Mouse (Mus musculus) spleen, adult 2 months (tissue): ENCODE data around the gene Klhl26. TPM values are rescaled to one million over a fixed set of nuclear protein-coding genes. Genes with fewer than 3 reads are reported as not detected.

Source experiments
- DNase-seq, 2 experiments: peaks; one replicate each; pipeline versions ENCODE4 v3.0.0 to v3.0.0-alpha.2; 2012 to 2021; ENCODE audit warnings: low spot score in 2 of 2, low read depth in 1 of 2
- H3K27ac ChIP-seq: fragments of 200-500 bp; 2 replicates; pipeline ENCODE4 v1.5.1; 2012; ENCODE audit warnings: low read length, inconsistent platforms; ENCODE audit not compliant: insufficient read depth
- H3K27me3 ChIP-seq: fragments of 200-500 bp; 2 replicates; pipeline ENCODE4 v1.6.1; 2012; ENCODE audit warnings: mild to moderate bottlenecking, moderate library complexity, low read length, inconsistent platforms; ENCODE audit not compliant: control insufficient read depth, insufficient read depth
- H3K36me3 ChIP-seq: fragments of 200-500 bp; 2 replicates; pipeline ENCODE4 v1.6.1; 2012; ENCODE audit warnings: mild to moderate bottlenecking, low read length, inconsistent platforms; ENCODE audit not compliant: control insufficient read depth, insufficient read depth
- H3K4me1 ChIP-seq: fragments of 200-500 bp; 2 replicates; pipeline ENCODE4 v1.6.1; 2011; ENCODE audit warnings: inconsistent platforms; ENCODE audit not compliant: control insufficient read depth, insufficient read depth, insufficient read length
- H3K4me3 ChIP-seq: fragments of 200-500 bp; 2 replicates; pipeline ENCODE4 v1.5.1; 2011; ENCODE audit warnings: mild to moderate bottlenecking, inconsistent platforms; ENCODE audit not compliant: insufficient read depth, insufficient read length; ENCODE audit errors: extremely low read depth
- CTCF ChIP-seq: fragments of 200-500 bp; IDR thresholded peaks from 2 replicates; pipeline ENCODE4 v1.5.1; 2011; ENCODE audit warnings: mild to moderate bottlenecking, inconsistent platforms; ENCODE audit not compliant: insufficient read depth, insufficient read length, insufficient replicate concordance; ENCODE audit errors: extremely low read depth
- POLR2A ChIP-seq: fragments of 200-500 bp; IDR thresholded peaks from 2 replicates; pipeline ENCODE4 v1.6.1; 2011; ENCODE audit warnings: low read depth, low read length, inconsistent platforms
- WGBS: fragments of 180-500 bp; shearing (Covaris S2); methylation state at CpG from one replicate; pipeline ENCODE4 v1.1.7; 2018; 5-methylcytosine and 5-hydroxymethylcytosine counted together
- polyA plus RNA-seq: library from polyadenylated mRNA; depleted of rRNA; stranded (reverse); fragments of >200 nt; gene quantifications from 2 replicates; pipeline ENCODE4 v1.2.3, GENCODE M21; 2012

Gene Klhl26
- polyA plus RNA-seq, 1 experiment, result 21.8 TPM

GRCm38 (mm10) chr8:70447639-70448420 is 28.9 kb downstream of the Klhl26 start:
- 72% methylated on average over 19 of the region's 19 CpGs for WGBS
- H3K27me3 ChIP-seq, result no peaks in the 10 kb centered on the region
- no peak for DNase-seq
- H3K27ac ChIP-seq, result no peak overlapping the region
- no peaks in the 10 kb centered on the region for H3K4me1 ChIP-seq
- H3K4me3 ChIP-seq, result no peak overlapping the region
- no peak for TF ChIP-seq CTCF
- TF ChIP-seq POLR2A, result no peak
- peaks cover 6% of the 10 kb centered on the region for H3K36me3 ChIP-seq

- no peak for TF ChIP-seq CTCF
- no peak for TF ChIP-seq POLR2A
- no peak for DNase-seq
- H3K27me3 ChIP-seq, result no peaks in the 10 kb centered on the region
- H3K27ac ChIP-seq, result no peak overlapping the region
- WGBS, result 87% methylated on average over 1 of the region's 1 CpGs
- H3K4me1 ChIP-seq, result no peaks in the 10 kb centered on the region
- no peak overlapping the region for H3K4me3 ChIP-seq
- 0 out of 2 replicates have a peak, but pooled peaks cover 1% of the 10 kb centered on the region for H3K36me3 ChIP-seq
Observed at GRCm38 (mm10) chr8:70445988-70446387, 30.8 kb downstream of the Klhl26 start.

GRCm38 (mm10) chr8:70443326-70443725 is 33.4 kb downstream of the Klhl26 start:
- Histone ChIP-seq H3K27me3 (no peaks in the 10 kb centered on the region), H3K4me3 (no peak overlapping the region), H3K4me1 (peaks cover 8% of the 10 kb centered on the region; the same call in 1 of the 2 replicates), H3K36me3 (no peaks in the 10 kb centered on the region), H3K27ac (no peak overlapping the region)
- DNase-seq, result no peak
- TF ChIP-seq CTCF (no peak), POLR2A (no peak)
- WGBS, result 73% methylated on average over 4 of the region's 4 CpGs

GRCm38 (mm10) chr8:70441565-70441964 is 35.2 kb downstream of the Klhl26 start:
- Histone ChIP-seq H3K27me3 (no peaks in the 10 kb centered on the region; the same call in 1 of the 2 replicates), H3K4me1 (peaks cover 8% of the 10 kb centered on the region; the same call in 1 of the 2 replicates), H3K36me3 (no peaks in the 10 kb centered on the region), H3K4me3 (no peak overlapping the region), H3K27ac (no peak overlapping the region)
- no peak for DNase-seq
- 76% methylated on average over 3 of the region's 3 CpGs for WGBS
- TF ChIP-seq CTCF (no peak), POLR2A (no peak)

GRCm38 (mm10) chr8:70440246-70440645 is 36.5 kb downstream of the Klhl26 start:
- peaks cover 8% of the 10 kb centered on the region; the same call in 1 of the 2 replicates for H3K4me1 ChIP-seq
- H3K4me3 ChIP-seq, result no peak overlapping the region
- no peaks in the 10 kb centered on the region for H3K36me3 ChIP-seq
- no peaks in the 10 kb centered on the region; the same call in 1 of the 2 replicates for H3K27me3 ChIP-seq
- TF ChIP-seq CTCF, result no peak
- no peak for TF ChIP-seq POLR2A
- DNase-seq, result no peak
- 79% methylated on average over 3 of the region's 3 CpGs for WGBS
- no peak overlapping the region for H3K27ac ChIP-seq

- H3K4me1 ChIP-seq, result peaks cover 8% of the 10 kb centered on the region; the same call in 1 of the 2 replicates
- TF ChIP-seq POLR2A, result no peak
- no peak for TF ChIP-seq CTCF
- H3K4me3 ChIP-seq, result peak overlapping the region; percentile 60
- H3K27me3 ChIP-seq, result no peaks in the 10 kb centered on the region; the same call in 1 of the 2 replicates
- H3K36me3 ChIP-seq, result no peaks in the 10 kb centered on the region
- 3% methylated on average over 7 of the region's 7 CpGs for WGBS
- no peak for DNase-seq
- H3K27ac ChIP-seq, result 0 out of 2 replicates have a peak overlapping the region, but pooled peaks have one; percentile 17
Observed at GRCm38 (mm10) chr8:70439848-70440179, 37.0 kb downstream of the Klhl26 start.
